Mouse (Mus musculus): ENCODE measurements at regions not wholly inside any gene's neighbourhood (a gene's known extent, or its start where the extent isn't known, plus 50 kb on each side); places are given as distances from the start of the nearest gene placed in this dataset.

DNA sequence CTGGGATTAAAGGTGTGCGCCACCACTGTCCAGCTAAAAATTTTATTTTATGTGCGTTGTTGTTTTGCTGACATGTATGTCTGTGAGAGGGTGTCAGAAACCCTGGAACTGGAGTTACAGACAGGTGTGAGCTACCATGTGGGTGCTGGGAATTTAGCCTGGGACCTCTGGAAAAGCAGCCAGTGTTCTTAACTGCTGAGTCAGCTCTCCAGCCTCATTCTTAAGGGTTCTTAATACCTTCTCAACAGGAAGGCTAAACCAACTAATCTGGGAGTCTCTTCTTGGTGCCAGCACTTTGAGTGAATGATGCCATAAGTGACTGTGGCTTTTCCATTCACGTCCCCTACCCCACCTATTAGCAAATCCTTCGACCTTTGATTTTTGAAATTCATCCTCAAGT, 104.6 kb upstream of the Teddm2 start:
- no peak for TF ChIP-seq CTCF (IDR thresholded peaks at IDR 0.05)
- TF ChIP-seq EP300 (IDR thresholded peaks at IDR 0.05) = no peak

All from lung, postnatal 0 days (tissue).